Mouse (Mus musculus) heart, adult 2 months (tissue): Measurements from ENCODE around the gene Zfand5.

Experiments
- CTCF ChIP-seq: fragments of 200-600 bp; IDR thresholded peaks from 2 replicates; pipeline ENCODE4 v1.8.1; 2022; ENCODE audit warnings: antibody characterized with exemption, mild to moderate bottlenecking, moderate library complexity
- EP300 ChIP-seq: fragments of 200-500 bp; IDR thresholded peaks from 2 replicates; pipeline ENCODE4 v1.6.1; 2011; ENCODE audit warnings: low read depth, low read length, control low read depth; ENCODE audit not compliant: insufficient read depth
- POLR2A ChIP-seq: fragments of 200-500 bp; IDR thresholded peaks from 2 replicates; pipeline ENCODE4 v1.6.1; 2011; ENCODE audit warnings: mild to moderate bottlenecking, low read depth, low read length, control low read depth; ENCODE audit not compliant: insufficient read depth

- TF ChIP-seq POLR2A (no peak), CTCF (no peak), EP300 (no peak)
Measured at GRCm38 (mm10) chr19:21276317-21276716, 4.2 kb downstream of the Zfand5 start.
